Mouse (Mus musculus) cerebellum, adult (tissue): ENCODE data around the gene Armc9.

Experiments used
- ATAC-seq: cut with Nextera tagmentation; 2 replicates; pipeline ENCODE4 v1.9.2; 2017; ENCODE audit warnings: mild to moderate bottlenecking, moderate library complexity, mixed read lengths; ENCODE audit not compliant: insufficient number of reproducible peaks, low FRiP score, low TSS enrichment

Gene Armc9

DNA sequence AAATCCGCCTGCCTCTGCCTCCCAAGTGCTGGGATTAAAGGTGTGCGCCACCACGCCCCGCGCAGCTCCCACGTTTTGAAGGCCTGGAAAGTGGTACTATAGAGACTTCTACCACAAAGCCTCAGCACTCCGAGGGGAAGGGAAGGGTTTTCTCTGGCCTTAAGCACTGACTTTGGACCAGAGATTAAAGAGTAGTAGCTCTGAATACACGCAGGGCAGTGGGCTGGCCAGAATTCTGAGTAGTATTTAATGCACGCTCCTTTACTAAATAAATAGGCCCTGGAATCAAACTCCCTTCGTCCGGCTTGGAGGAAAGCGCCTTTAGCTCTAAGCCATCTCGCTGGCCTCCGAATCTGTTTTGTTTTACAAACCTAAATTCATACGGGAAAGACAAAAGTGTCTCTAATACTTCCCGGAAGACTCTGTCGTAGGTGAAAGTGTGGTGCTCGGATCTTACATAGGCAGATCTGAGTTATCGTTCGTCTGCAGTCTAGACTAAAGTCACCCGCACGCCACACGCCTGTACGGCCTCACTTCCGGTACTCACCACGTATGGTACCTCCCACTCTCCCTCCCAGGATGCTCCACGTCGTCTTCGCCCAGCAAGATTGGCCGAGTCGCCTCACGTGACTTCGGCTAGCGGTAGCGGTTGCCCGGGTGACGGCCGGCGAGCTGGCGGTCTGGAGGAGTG is at the start of gene Armc9:
Gene Armc9 (plus strand): TSS at position 648 of the 691 bp plus-strand sequence.
- ATAC-seq, result peak; percentile 100

DNA sequence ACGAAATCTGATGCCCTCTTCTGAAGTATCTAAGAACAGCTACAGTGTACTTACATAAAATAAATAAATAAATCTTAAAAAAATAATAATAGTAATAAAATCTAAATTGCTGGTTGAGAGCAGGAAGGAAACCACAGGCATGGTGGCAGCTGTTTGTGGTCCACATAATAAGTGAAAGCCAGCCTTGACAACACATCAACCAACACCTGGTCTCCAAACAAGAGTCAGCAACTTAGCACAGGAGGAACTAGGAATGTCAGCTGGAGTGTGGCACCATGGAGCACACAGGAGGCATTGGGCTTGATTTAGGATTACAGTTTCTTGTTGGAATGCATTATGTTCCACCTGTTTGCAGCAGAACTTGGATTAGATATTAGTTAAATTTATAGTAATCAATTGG is 49.5 kb upstream of the Armc9 start:
- no peak for ATAC-seq

DNA sequence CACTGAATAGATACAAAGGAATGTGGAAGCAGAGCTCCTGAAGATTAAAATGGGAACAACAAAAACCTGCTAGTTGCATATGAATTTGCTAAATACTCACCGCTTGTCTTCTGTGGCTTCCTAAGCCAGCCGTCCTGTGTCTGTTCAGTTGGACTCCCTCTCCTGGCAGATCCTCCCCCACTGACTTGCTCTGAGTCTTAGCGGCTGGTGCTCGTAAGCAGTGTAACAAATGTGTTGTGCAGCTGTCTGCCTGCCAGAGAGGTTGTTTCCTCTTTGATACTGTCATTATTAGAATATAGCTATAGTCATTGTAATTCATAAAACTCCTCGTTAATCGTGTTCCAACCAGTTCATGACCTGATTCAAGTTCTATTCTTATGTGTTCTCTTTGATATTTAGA is 42.8 kb upstream of the Armc9 start, which contains the start of gene Htr2b:
Gene Htr2b (minus strand): TSS at position 192 of the 400 bp plus-strand sequence.
- ATAC-seq, result no peak

GRCm38 (mm10) chr1:86114141-86114540 is 40.4 kb upstream of the Armc9 start:
- no peak for ATAC-seq

DNA sequence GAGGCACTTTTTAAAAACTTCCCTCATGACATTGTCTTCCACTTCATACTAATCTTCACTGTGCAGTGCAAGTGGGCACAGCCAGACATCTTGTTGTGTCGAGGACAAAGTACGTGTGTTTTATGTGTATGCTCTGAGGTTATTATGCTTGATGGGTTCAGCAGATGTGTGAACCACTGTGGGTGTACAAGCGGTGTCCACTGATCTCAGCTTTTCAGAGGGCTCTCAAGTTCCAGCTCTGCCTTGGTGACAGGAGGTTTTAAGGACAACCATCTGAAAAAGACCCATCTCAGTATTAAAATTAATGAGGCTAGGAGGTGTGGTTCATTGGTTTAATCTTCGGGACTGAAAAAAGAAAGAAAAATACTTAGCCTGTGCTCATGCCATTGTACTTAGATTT is 35.0 kb upstream of the Armc9 start:
- ATAC-seq, result no peak

DNA sequence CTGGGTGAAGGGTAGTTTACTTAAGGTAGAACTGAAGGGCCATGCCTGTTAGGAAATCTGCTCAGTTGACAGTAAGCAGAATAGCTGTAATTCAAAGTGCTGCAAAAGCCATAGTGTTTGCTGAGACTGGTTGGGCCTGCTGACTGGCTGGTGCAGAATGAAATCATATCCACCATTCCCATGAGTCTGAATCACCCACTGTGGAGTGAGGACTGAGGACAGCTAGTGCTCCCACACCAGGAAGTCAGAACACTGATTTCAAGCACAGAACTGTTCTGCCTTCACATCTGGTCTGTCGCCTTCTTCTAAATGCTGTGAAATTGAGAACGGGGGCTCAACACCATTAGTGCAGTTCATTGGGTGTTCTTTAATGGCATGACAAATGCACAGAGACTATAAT is 28.5 kb upstream of the Armc9 start:
- no peak for ATAC-seq

DNA sequence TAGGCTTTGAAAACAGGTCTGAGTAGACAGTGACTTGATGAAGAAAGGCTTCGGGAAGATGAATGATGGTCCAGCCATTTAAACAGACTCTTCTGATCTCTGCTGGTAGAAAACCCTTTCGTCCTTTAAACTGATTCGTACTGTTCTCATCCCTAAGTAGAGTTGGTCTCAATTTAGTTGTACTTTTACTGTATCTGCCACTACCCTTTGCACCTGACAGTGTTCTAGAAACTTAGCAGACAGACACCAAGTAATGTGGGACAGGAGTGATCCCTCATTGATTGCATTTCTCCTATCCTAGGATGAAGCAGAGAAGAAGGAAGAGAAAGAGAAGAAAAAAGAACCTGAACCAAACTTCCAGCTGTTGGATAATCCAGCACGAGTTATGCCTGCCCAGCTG is 21.2 kb upstream of the Armc9 start, which contains the start of gene Gm21972:
Gene Gm21972 (plus strand): TSS at position 301 of the 400 bp plus-strand sequence.
- ATAC-seq, result no peak

DNA sequence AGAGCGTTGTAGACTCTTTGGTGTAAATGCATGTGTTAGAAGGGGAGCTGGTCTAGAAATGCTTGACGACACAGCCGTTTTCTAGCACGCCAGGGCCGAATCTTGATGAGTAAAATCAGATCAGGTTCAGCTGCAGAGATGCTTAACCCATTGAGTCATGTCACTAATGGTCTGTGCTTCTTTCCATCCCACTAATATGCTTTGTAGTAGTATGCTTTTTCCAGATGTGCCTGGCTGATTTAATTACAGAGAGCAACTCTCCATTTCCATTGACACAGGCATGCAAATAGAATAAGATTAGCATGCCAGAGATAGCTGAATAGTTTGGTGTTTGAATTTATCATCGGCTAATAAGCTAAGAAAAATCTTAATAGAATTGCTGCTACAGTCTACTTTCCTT is 19.3 kb upstream of the Armc9 start:
- no peak for ATAC-seq

DNA sequence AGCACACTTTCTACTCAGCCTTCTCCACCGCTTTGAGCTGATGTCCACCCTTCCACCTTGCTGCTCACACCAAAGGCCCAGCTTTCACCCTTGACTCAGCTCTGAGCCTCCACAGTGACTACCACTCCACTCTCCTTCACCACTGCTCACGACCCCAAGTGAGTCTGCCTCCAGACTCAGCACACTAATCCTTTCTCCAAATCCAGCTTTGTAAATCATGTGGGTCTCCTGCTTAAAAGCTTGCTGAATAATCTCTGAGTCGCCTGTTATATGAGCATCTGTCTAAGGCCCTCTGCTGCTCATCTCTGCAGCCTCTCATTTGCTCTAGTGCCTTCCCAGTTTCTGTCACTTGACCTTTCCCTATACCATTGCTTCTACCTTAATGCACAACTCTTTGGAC is 13.5 kb upstream of the Armc9 start:
- ATAC-seq, result no peak

- no peak for ATAC-seq
Observed at GRCm38 (mm10) chr1:86143165-86143564, 11.4 kb upstream of the Armc9 start.

- no peak for ATAC-seq
Observed at GRCm38 (mm10) chr1:86144001-86144944, 10.3 kb upstream of the Armc9 start.

DNA sequence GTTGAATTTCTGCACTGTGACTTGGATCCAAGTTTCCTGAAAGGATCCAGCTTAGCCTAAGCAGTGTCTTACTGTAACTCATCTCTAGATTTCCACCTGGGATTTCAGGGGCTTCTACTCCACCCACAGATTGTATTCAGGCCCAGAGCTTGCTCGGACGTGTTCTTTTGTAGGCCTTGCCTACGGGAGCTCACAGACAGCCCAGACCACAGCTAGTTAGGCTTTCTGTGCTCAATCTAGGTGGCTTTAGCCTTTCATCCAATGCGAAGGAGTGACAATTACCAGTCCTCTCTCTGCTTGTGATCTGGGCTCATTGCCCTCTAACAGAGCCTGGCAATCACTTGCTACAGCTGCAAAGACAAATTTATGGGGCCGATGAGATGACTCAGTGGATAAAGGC is 8.3 kb upstream of the Armc9 start:
- no peak for ATAC-seq

- ATAC-seq, result no peak
Observed at GRCm38 (mm10) chr1:86147557-86147956, 7.0 kb upstream of the Armc9 start.

DNA sequence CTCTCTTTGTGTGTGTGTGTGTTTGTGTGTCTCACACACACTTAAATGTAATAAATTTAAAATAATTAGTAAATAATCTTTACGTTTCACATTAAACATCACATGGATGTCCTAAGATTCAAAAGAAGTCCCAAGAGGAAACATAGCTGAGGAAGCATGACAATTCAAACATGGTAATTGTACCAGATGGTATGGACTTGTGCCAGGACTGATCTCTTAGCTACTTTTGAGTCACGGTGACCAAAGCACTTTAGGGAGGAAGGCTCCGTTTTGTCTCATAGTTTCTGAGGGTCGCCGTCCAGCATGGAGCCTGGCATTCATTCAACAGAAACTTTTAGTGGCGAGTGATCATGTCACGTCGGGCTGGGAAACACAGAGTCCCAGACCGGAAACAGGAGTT is 6.4 kb upstream of the Armc9 start:
- no peak for ATAC-seq

DNA sequence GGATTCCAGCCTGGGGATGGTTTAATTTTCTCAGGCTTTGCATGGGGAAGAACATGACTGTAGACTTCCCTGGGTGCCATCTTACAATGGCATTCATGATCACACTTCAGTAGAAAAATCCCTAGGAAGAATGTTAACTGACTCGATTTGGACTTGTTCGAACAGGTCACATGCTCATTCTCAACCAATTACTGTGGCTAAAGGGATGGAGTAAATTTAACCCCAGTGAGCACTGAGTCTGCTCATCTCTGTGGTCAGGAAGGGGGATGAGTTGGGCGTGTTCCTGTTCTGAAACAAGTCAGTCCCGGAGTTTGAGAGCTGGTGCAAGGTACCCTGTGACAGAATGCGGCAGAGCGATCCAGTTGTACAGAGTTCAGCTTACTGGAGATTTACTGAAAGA is 3.7 kb upstream of the Armc9 start:
- ATAC-seq, result no peak

- no peak for ATAC-seq
Observed at GRCm38 (mm10) chr1:86151376-86151775, 3.2 kb upstream of the Armc9 start.

DNA sequence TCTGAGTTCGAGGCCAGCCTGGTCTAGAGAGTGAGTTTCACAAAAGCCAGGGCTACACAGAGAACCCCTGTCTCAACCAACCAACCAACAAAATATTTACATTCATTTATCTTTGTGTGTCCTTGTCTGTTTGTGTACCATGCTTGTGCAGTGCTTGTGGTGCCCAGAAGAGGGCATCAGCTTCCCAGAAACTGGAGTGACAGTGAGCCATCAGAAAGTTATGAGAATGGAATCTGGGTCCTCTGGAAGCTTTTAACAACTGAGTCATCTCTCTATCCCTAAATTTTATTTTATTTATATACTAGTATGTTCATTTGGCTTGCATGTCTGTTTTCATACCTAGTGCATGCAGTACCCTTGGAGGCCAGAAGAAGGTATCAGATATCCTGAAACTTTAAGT is 2.0 kb upstream of the Armc9 start:
- ATAC-seq, result no peak

- no peak for ATAC-seq
Observed at GRCm38 (mm10) chr1:86154824-86155164, 214 bp downstream of the Armc9 start.

DNA sequence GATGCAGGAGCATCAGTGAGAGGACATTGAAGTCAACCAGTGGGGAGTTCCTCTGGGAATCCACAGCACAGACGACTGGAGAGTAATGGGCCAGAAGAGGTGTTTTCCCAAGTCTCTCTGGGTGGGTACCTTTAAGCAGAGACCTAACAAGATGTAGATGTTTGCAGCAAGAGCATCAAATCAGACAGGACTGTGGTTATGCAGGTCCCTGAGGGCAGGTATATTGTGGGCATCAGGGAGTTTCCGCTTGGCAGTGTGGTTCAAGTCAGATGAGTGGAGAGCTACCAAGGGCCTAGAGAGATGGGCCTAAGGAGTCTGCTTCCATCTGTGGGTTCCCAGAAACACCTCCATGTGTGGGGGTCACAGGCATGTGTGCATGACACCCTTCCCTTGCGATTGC is 1.5 kb downstream of the Armc9 start:
- ATAC-seq, result no peak

- no peak for ATAC-seq
Observed at GRCm38 (mm10) chr1:86156595-86156994, 2.0 kb downstream of the Armc9 start.

DNA sequence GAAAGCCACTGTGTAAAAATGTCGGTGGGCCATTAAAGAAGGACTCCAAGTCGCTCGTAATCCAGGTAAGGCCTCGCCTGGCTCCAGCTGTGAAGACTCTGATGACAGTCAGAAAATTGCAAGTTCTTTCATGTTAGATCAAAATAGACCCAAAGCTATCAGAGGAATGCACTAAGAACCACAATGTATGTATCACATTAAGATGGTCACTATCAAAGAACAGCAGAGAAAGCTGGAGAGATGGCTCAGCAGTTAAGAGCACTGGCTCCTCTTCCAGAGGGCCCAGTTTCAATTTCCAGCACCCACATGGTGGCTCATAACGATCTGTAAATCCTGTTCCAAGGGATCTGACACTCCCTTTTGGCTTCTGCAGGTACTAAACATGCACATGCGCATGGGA is 5.5 kb downstream of the Armc9 start:
- ATAC-seq, result no peak

DNA sequence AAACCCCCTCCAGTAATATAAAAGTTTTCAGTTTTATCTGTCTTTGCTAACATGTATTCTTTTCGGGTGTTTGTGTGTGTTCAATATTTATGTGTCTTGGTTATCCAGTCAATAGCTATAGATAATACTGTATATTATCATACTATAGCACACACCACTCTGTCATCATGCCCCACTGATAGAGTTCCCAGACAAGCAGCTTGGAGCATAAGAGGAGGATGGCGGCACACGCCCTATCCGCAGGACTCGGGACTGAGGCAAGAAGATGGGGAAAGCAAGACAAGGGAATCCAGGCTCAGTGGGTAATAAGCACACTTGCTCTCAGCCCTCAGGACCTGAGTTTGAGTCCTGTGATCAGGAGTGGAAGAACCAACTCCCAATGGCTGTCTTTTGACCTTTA is 5.9 kb downstream of the Armc9 start:
- no peak for ATAC-seq
